Mouse (Mus musculus) hindbrain, embryonic 10.5 days (tissue): ENCODE measurements around the gene Ntm. TPM values are rescaled to one million over a fixed set of nuclear protein-coding genes. Genes with fewer than 3 reads are reported as not detected.

Source experiments
- DNase-seq: peaks from one replicate; pipeline ENCODE4 v3.0.0-alpha.2; 2017; ENCODE audit warnings: low spot score
- H3K27ac ChIP-seq: fragments of 300-500 bp; sonication (generic); 2 replicates; pipeline ENCODE4 v1.5.1; 2016; ENCODE audit warnings: mild to moderate bottlenecking, moderate library complexity
- H3K27me3 ChIP-seq: fragments of 300-500 bp; sonication (generic); 2 replicates; pipeline ENCODE4 v1.6.1; 2016; ENCODE audit warnings: mild to moderate bottlenecking; ENCODE audit not compliant: poor library complexity, insufficient read depth, severe bottlenecking
- H3K36me3 ChIP-seq: fragments of 300-500 bp; sonication (generic); 2 replicates; pipeline ENCODE4 v1.6.1; 2016; ENCODE audit warnings: mild to moderate bottlenecking, moderate library complexity
- H3K4me1 ChIP-seq: fragments of 300-500 bp; sonication (generic); replicated peaks from 2 replicates; pipeline ENCODE4 v1.6.1; 2016; ENCODE audit warnings: mild to moderate bottlenecking
- H3K4me3 ChIP-seq: fragments of 300-500 bp; sonication (generic); 2 replicates; pipeline ENCODE4 v1.5.1; 2016; ENCODE audit warnings: mild to moderate bottlenecking, moderate library complexity
- H3K9me3 ChIP-seq: fragments of 300-500 bp; sonication (generic); 2 replicates; pipeline ENCODE4 v1.6.1; 2016; ENCODE audit warnings: mild to moderate bottlenecking, moderate library complexity
- WGBS: fragments of 180-500 bp; shearing (Covaris S2); methylation state at CpG from one replicate; pipeline ENCODE4 v1.1.7; 2016; 5-methylcytosine and 5-hydroxymethylcytosine counted together
- polyA plus RNA-seq: library from polyadenylated mRNA; unstranded; fragments of >200 nt; fragmentation: Nextera tagmentation; extraction: Ambion mirVana; gene quantifications from 2 replicates; pipeline ENCODE4 v1.2.1, GENCODE M21; 2016

The Ntm gene
- polyA plus RNA-seq, 1 experiment from 2014 or later, result 12.1 TPM

DNA sequence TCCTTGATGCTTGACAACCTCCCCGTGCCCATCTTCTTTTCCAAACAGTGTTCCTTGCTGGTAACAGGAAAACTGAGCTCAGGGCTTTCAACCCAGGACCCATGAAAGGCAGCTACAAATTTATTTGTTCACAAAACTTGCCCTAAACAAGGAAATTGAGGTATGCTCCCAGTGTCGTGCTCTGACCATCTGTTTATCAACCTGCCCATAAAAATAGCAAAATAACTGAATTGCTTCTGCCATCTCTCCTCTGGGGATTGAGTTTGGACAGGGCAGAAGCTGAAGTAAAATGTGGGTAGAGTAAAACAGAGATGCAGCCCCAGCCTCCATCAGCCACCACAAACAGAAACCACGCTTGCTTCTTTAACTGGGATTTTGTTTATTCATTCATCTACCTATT is 594.6 kb downstream of the Ntm start:
- no peak for DNase-seq
- no peaks in the 10 kb centered on the region for H3K27me3 ChIP-seq
- H3K9me3 ChIP-seq, result no peaks in the 10 kb centered on the region
- WGBS, result 62% methylated on average over 3 of the region's 3 CpGs
- H3K27ac ChIP-seq, result no peak overlapping the region
- H3K4me1 ChIP-seq, result peaks cover 23% of the 10 kb centered on the region
- H3K36me3 ChIP-seq, result no peaks in the 10 kb centered on the region
- no peak overlapping the region for H3K4me3 ChIP-seq

DNA sequence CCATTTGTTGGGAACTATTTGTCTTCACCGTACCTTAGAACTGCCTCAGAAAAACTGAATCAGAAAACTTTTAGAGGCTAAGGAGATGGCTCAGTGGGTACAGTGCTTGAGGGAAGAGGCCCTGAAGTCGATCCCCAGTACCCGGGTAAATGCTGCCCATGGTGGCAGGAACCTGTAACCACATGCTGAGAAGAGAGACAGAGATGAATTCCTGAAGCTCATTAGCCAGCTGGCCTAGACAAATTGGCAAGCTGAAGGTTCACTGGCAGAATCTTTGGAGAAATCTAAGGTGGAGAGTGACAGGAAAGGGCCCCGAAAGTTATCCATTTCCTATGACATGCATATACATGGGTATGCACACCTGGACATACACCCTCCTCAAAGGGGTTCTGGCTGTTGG is 605.1 kb downstream of the Ntm start:
- peaks cover 3% of the 10 kb centered on the region for H3K4me1 ChIP-seq
- H3K27me3 ChIP-seq, result no peaks in the 10 kb centered on the region
- no peak overlapping the region for H3K27ac ChIP-seq
- H3K36me3 ChIP-seq, result no peaks in the 10 kb centered on the region
- H3K4me3 ChIP-seq, result no peak overlapping the region
- DNase-seq, result no peak
- 78% methylated on average over 4 of the region's 4 CpGs for WGBS
- H3K9me3 ChIP-seq, result no peaks in the 10 kb centered on the region

- H3K4me1 ChIP-seq, result no peaks in the 10 kb centered on the region
- no peak overlapping the region for H3K4me3 ChIP-seq
- WGBS, result 90% methylated on average over 7 of the region's 7 CpGs
- no peaks in the 10 kb centered on the region for H3K36me3 ChIP-seq
- no peak overlapping the region for H3K27ac ChIP-seq
- no peaks in the 10 kb centered on the region for H3K9me3 ChIP-seq
- H3K27me3 ChIP-seq, result no peaks in the 10 kb centered on the region
- DNase-seq, result no peak
Measured at GRCm38 (mm10) chr9:29342303-29342702, 620.6 kb downstream of the Ntm start.

DNA sequence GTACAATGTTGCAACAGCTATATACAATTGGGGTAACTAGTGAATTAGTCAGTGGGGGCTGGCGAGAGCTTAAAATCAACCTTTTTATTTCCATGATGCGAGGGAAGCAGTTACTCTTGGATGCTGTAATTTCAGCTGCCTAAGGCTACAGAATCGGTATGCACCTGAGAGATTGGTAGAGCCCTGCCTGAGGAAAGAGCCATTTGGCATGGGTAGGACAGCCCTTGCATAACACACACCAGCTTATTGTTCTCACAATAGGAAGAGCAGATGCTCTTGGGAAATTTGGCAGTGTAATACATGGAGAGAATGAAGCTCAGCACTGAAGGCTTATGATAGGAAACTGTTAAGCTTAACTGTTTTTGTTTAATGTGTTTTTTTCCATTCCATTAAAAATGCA is 621.6 kb downstream of the Ntm start:
- Histone ChIP-seq H3K27me3 (no peaks in the 10 kb centered on the region), H3K9me3 (no peaks in the 10 kb centered on the region), H3K4me3 (no peak overlapping the region), H3K27ac (no peak overlapping the region), H3K36me3 (no peaks in the 10 kb centered on the region), H3K4me1 (no peaks in the 10 kb centered on the region)
- DNase-seq, result no peak
- 96% methylated on average over 3 of the region's 3 CpGs for WGBS

GRCm38 (mm10) chr9:29335671-29336070 is 627.3 kb downstream of the Ntm start:
- no peak overlapping the region for H3K4me3 ChIP-seq
- H3K27me3 ChIP-seq, result no peaks in the 10 kb centered on the region
- WGBS, result 90% methylated on average over 2 of the region's 2 CpGs
- DNase-seq, result no peak
- no peaks in the 10 kb centered on the region for H3K9me3 ChIP-seq
- no peaks in the 10 kb centered on the region for H3K36me3 ChIP-seq
- H3K27ac ChIP-seq, result no peak overlapping the region
- H3K4me1 ChIP-seq, result peaks cover 9% of the 10 kb centered on the region

GRCm38 (mm10) chr9:29332296-29333090 is 630.4 kb downstream of the Ntm start:
- Histone ChIP-seq H3K27me3 (no peaks in the 10 kb centered on the region), H3K36me3 (no peaks in the 10 kb centered on the region), H3K27ac (no peak overlapping the region), H3K4me1 (peaks cover 9% of the 10 kb centered on the region), H3K9me3 (no peaks in the 10 kb centered on the region), H3K4me3 (no peak overlapping the region)
- WGBS, result 48% methylated on average over 3 of the region's 3 CpGs
- DNase-seq, result no peak

GRCm38 (mm10) chr9:29330486-29330885 is 632.5 kb downstream of the Ntm start:
- no peaks in the 10 kb centered on the region for H3K36me3 ChIP-seq
- H3K4me1 ChIP-seq, result peaks cover 9% of the 10 kb centered on the region
- no peak for DNase-seq
- no peaks in the 10 kb centered on the region for H3K27me3 ChIP-seq
- 91% methylated on average over 3 of the region's 3 CpGs for WGBS
- H3K4me3 ChIP-seq, result no peak overlapping the region
- no peaks in the 10 kb centered on the region for H3K9me3 ChIP-seq
- H3K27ac ChIP-seq, result no peak overlapping the region

DNA sequence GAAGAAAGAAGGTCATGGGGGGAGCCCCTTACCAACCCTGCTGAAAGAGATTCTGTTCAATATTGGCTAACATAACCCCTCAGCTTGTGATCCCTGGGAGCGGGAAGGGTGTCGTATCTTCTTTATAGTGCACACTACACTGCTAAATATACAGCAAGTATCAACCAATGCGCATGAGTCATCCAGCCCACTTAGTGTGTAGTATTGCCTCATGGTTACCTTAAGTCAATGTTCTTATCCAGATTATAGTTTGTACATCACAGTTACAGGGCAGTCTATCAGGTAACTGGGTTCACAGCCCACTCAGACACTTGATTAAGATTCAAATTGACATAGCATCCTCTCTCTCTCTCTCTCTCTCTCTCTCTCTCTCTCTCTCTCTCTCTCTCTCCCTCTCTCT is 636.7 kb downstream of the Ntm start:
- Histone ChIP-seq H3K4me1 (no peaks in the 10 kb centered on the region), H3K27ac (no peak overlapping the region), H3K9me3 (no peaks in the 10 kb centered on the region), H3K36me3 (no peaks in the 10 kb centered on the region), H3K4me3 (no peak overlapping the region), H3K27me3 (no peaks in the 10 kb centered on the region)
- 92% methylated on average over 3 of the region's 3 CpGs for WGBS
- no peak for DNase-seq

DNA sequence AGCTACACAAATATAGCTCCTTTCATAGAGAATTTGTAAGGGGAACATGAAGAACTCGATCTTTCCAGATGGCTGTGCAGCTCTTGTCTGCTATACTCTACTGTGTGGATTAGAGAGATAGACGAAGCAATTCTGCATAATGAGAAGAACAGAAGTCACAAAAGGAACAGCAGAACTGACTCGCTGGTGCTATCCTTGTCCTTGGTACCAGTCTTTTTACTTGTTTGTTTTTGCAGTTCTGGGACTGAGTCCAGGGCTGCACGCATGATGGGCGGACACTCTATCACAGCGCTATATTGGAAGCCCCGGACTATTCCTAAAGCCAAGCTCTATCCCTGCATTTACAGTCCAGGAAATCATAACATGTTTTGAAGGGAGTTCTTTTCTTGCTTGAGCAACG is 637.8 kb downstream of the Ntm start:
- Histone ChIP-seq H3K36me3 (no peaks in the 10 kb centered on the region), H3K4me3 (no peak overlapping the region), H3K27me3 (no peaks in the 10 kb centered on the region), H3K27ac (no peak overlapping the region), H3K4me1 (no peaks in the 10 kb centered on the region), H3K9me3 (no peaks in the 10 kb centered on the region)
- no peak for DNase-seq
- WGBS, result 93% methylated on average over 8 of the region's 8 CpGs

GRCm38 (mm10) chr9:29319197-29319596 is 643.7 kb downstream of the Ntm start:
- WGBS, result 82% methylated on average over 1 of the region's 1 CpGs
- no peak for DNase-seq
- no peaks in the 10 kb centered on the region for H3K36me3 ChIP-seq
- H3K27ac ChIP-seq, result no peak overlapping the region
- no peak overlapping the region for H3K4me3 ChIP-seq
- peaks cover 27% of the 10 kb centered on the region for H3K4me1 ChIP-seq
- H3K9me3 ChIP-seq, result no peaks in the 10 kb centered on the region
- H3K27me3 ChIP-seq, result no peaks in the 10 kb centered on the region

- 80% methylated on average over 8 of the region's 8 CpGs for WGBS
- Histone ChIP-seq H3K36me3 (no peaks in the 10 kb centered on the region), H3K27ac (no peak overlapping the region), H3K4me3 (no peak overlapping the region), H3K9me3 (no peaks in the 10 kb centered on the region), H3K27me3 (no peaks in the 10 kb centered on the region), H3K4me1 (peaks cover 27% of the 10 kb centered on the region)
- no peak for DNase-seq
Measured at GRCm38 (mm10) chr9:29318676-29319162, 644.2 kb downstream of the Ntm start.

DNA sequence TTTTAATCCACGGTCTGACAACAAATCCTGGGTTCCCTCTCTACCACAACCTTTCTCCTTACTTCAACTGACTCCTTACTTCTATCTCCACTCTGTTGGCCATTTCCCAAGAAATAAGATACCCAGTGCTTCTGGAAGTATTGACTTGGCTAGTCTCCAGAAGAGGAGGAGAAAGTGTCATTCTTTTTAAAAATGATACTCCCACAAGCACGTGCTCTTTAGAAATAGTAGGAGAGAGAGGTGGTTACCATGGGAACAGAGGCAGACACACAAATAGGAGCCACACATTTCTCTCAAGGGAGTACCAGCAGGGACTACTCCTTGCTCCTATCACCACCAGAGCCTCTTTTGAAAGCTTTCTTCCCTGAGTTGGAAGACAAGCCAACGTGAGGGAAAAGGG is 645.3 kb downstream of the Ntm start:
- H3K36me3 ChIP-seq, result no peaks in the 10 kb centered on the region
- no peaks in the 10 kb centered on the region for H3K9me3 ChIP-seq
- no peak overlapping the region for H3K27ac ChIP-seq
- DNase-seq, result no peak
- no peak overlapping the region for H3K4me3 ChIP-seq
- 35% methylated on average over 3 of the region's 3 CpGs for WGBS
- no peaks in the 10 kb centered on the region for H3K27me3 ChIP-seq
- peaks cover 27% of the 10 kb centered on the region for H3K4me1 ChIP-seq

GRCm38 (mm10) chr9:29315842-29316241 is 647.1 kb downstream of the Ntm start:
- peak overlapping the region; percentile 23; the same call in 1 of the 2 replicates for H3K27ac ChIP-seq
- no peak for DNase-seq

More at GRCm38 (mm10) chr9:29315842-29316241, 647.1 kb downstream of the Ntm start:
- 36% methylated on average over 8 of the region's 8 CpGs for WGBS
- Histone ChIP-seq H3K4me1 (peaks cover 27% of the 10 kb centered on the region), H3K36me3 (no peaks in the 10 kb centered on the region), H3K27me3 (no peaks in the 10 kb centered on the region), H3K9me3 (no peaks in the 10 kb centered on the region), H3K4me3 (no peak overlapping the region)
